Mouse (Mus musculus): ENCODE measurements at regions not wholly inside any gene's neighbourhood (a gene's known extent, or its start where the extent isn't known, plus 50 kb on each side); places are given as distances from the start of the nearest gene placed in this dataset.

DNA sequence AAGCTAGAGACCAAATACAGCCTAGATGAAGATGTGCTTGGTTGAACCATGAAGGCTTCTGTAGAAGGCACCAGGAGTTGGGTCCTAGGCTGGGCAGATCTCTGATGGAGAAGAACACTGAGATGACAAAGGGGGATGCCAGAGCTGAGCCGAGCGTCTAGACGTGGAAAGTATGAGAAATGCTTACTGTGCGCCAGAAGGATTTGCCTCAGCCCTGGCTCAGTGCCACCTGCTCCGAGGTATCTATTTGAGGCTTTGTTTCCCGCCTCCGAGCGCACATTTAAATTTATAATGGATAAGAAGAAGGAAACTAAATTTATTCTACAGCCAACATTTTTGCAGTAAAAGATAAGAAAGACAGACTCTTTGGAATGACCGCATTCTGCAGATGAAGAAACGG, 317.2 kb upstream of the Runx1 start:
- TF ChIP-seq CTCF (conservative IDR thresholded peaks at IDR 0.05; ENCODE audit: insufficient read depth, insufficient read length, low read depth, low read length) = no peak
- TF ChIP-seq POLR2A (IDR thresholded peaks at IDR 0.05; ENCODE audit: low read depth, low read length) = no peak

Data from kidney, adult 2 months (tissue).